Mouse (Mus musculus) liver, embryonic 15.5 days (tissue): ENCODE results near the gene Socs3. TPM values are rescaled to one million over a fixed set of nuclear protein-coding genes. Genes with fewer than 3 reads are reported as not detected.

Source experiments
- microRNA-seq: library from miRNA; unstranded; fragments of <30 nt; microRNA quantifications from one replicate; pipeline ENCODE4, GENCODE M21; 2016
- polyA plus RNA-seq: library from polyadenylated mRNA; unstranded; fragments of >200 nt; fragmentation: Nextera tagmentation; extraction: Ambion mirVana; gene quantifications from 2 replicates; pipeline ENCODE4 v1.2.1, GENCODE M21; 2015

Socs3 gene
- polyA plus RNA-seq, 1 experiment from 2014 or later: 7.5 TPM

Small RNA genes lying within 50 kb of the gene (microRNA-seq; reads per million reads assigned to microRNA genes)
- gene Mir6933: not detected

Other genes with a start within 250 kb of the Socs3 start
- 15.0 and 20.4 TPM in 2 replicates for gene Tmc8, start 188.0 kb downstream of the Socs3 start, polyA plus RNA-seq
- gene Tmc6, start 187.8 kb downstream of the Socs3 start, polyA plus RNA-seq: 51.0 and 57.8 TPM in 2 replicates
- gene 6030468B19Rik, start 172.4 kb downstream of the Socs3 start, polyA plus RNA-seq: 90.0 and 95.8 TPM in 2 replicates
- gene Gm20708, start 160.4 kb downstream of the Socs3 start, polyA plus RNA-seq: 0.28 and 0.45 TPM in 2 replicates
- 49.2 and 54.7 TPM in 2 replicates for gene Syngr2, start 160.4 kb downstream of the Socs3 start, polyA plus RNA-seq
- 11.8 and 12.0 TPM in 2 replicates for gene Afmid, start 144.1 kb downstream of the Socs3 start, polyA plus RNA-seq
- gene Tk1, start 144.0 kb downstream of the Socs3 start, polyA plus RNA-seq: 136 and 138 TPM in 2 replicates
- gene Birc5, start 120.8 kb downstream of the Socs3 start, polyA plus RNA-seq: 306 and 347 TPM in 2 replicates
- not detected in 2 replicates for gene Tmem235, start 109.3 kb downstream of the Socs3 start, polyA plus RNA-seq
- gene Tha1, start 96.6 kb downstream of the Socs3 start, polyA plus RNA-seq: 1.6 and 1.8 TPM in 2 replicates
- 14.6 and 17.6 TPM in 2 replicates for gene Pgs1, start 16.2 kb upstream of the Socs3 start, polyA plus RNA-seq
- 0.10 and 0.21 TPM in 2 replicates for gene Dnah17, start 160.6 kb upstream of the Socs3 start, polyA plus RNA-seq